Mouse (Mus musculus) hindlimb bud, embryonic 11.5 days (tissue): Measurements from ENCODE around the gene Adgrg3.

Experiments
- DNase-seq: peaks from one replicate; pipeline ENCODE4 v3.0.0-alpha.2; 2012; ENCODE audit warnings: low read depth, low spot score; ENCODE audit errors: extremely low spot score

Gene Adgrg3

GRCm38 (mm10) chr8:94992534-94992933 is 25.0 kb upstream of the Adgrg3 start:
- no peak for DNase-seq

GRCm38 (mm10) chr8:94992996-94993724 is 24.3 kb upstream of the Adgrg3 start:
- no peak for DNase-seq

- peak; percentile 35 for DNase-seq
These were observed 23.5 kb upstream of the Adgrg3 start for GRCm38 (mm10) chr8:94994006-94994405.

DNA sequence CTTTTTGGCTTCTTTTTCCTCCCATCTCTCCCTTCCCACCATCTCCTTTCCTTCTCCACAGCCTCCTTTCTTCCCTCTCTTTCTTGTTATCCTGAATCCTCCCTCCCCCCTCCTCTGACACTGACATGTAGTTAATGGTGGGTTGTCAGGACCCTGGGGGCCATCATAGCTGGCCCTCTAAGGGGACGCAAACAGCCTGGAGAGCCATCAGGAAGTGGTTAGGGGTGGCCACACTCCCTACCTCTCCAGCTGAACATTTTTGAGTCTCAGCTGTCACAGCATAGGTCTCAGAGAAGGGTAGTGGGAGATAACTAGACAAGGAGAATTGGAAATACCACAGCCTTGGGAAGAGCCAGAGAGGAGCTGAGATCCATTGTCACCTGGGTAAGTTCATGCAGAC is 23.0 kb upstream of the Adgrg3 start:
- no peak for DNase-seq

DNA sequence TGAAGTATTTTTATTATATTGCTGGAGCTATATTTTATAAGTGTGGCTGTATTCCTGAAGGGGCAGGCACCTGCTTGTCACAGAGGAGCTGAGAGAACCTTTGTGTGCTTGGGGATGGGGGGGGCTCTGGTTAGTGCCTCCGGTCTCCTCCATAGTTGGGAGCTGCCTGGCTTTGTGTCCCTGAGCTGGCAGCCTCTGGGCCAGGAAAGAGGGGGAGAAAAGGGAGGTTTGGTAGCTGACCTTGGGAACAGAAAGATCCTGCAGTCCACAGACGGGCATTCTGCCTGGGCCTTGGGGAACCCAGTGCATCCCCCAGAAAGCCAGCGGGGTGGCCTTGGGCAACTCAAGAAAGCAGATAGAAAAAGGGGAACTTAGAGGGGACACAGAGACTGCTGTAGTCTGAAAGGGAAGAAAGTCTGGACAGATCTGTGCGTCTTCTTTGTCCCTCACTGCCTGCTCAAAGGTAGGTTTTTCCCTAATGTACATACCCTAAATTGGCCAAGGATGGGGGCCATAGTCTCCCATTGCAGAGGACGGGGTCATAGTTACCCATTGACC is 22.1 kb upstream of the Adgrg3 start:
- no peak for DNase-seq

DNA sequence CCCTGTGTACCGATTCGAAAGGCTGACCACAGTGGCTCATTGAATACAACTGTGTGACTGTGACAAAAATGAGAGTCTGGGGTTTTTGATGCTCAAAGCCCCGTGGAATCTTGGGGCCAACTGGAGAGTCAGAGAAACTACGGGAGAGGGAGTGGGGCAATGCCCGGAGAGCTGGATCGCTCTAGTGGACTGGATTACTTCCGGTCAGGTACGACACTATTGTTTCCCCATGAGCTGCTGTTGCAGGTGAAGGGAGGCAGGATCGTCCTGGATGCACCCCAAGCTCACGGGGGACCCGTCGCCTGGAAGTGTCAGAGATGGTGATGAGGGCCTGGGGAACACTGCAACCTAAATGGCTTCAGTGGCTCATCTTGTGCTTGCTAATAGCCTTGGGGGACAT is 21.5 kb upstream of the Adgrg3 start:
- no peak for DNase-seq

GRCm38 (mm10) chr8:94996899-94997856 is 20.3 kb upstream of the Adgrg3 start:
- no peak for DNase-seq

GRCm38 (mm10) chr8:94997857-94998243 is 19.6 kb upstream of the Adgrg3 start:
- no peak for DNase-seq

GRCm38 (mm10) chr8:94998431-94998830 is 19.1 kb upstream of the Adgrg3 start:
- DNase-seq = no peak

DNA sequence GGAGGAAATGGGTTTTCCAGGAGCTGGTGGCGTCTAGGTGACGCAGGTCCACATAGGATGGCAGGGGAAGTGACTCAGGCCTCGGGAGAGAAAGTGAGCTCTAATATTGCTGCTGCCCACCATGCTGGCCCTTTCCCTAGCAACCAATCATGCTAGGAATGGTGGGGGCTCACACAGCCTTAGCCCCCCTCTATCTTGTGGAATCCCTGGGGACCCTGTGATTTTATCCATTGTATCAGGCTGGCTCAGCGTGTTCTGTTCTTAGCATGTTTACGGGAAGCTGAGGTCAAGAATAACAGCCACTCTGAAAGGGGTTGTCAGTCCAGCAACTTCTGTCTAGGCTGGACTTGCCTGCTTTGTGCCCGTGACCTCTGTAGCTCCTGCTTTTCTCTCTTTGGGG is 18.5 kb upstream of the Adgrg3 start:
- no peak for DNase-seq

- no peak for DNase-seq
These were observed 17.5 kb upstream of the Adgrg3 start for GRCm38 (mm10) chr8:94999956-95000355.

GRCm38 (mm10) chr8:95000684-95001083 is 16.8 kb upstream of the Adgrg3 start:
- peak; percentile 50 for DNase-seq

DNA sequence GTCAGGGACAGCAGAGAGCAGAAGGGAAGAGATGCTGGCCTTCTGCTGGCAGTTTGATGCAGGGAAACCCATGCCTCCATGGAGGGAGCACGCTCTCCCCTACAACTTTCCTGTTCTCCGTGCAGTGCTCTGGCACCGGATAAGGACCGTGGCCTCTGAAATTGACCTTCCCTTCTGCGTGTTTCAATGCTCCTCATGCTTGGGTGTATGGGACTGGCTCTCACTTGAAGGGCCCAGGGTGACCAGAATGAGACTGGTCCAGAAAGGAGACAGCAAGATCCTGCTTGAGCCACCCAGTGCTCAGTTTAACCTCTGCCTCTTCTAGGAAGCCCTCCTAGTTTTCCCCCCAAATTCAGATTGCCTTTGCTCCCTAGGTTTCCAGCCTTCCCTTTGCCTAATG is 16.3 kb upstream of the Adgrg3 start:
- no peak for DNase-seq

GRCm38 (mm10) chr8:95001655-95002054 is 15.8 kb upstream of the Adgrg3 start:
- DNase-seq = peak; percentile 56

DNA sequence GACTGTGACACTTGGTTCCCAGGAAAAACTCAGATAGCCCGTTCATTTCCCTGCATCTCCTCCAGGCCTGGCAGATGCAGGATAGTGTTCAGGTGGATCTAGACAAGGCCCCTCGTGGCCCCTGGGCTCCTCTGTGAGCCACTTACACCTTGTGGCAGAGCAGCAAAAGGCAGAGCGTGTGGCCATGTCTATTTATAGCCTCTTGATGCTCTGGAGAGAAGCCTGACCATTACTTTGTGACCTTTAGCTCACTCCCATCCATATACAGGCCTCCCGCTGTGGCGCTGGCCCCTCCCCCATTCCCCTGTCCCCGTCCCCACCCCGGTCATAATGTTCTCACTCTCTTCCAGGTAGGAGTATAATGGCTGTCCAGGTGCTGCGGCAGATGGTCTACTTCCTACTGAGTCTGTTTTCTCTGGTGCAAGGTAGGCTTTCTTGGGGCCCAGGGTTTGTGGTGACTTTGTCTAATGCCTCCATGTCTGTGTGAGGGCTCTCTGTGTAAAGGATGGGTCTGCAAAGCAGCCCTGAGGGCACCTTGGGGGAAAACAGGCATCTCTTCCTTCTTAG is 15.3 kb upstream of the Adgrg3 start:
- no peak for DNase-seq

DNA sequence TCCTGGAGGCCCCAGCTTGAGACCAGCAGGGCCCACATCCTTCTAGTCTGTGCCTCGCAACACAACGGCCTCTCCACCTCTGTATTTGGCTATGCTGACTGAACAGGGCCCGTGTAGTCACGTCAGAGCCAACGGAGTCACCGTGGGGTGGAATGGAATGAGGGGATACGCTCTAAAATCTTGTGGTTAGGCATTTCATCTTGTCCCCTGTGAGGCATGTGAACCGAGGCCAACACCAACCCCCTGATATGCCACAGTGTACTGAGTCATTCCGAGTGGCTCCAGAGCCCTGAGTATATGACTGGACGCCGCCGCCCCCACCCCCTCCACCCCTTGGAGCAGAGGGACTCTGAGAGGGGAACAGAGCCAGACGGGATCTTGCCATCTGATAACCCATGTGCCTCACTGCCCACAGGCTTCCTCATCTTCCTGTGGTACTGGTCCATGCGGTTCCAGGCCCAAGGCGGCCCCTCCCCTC is 5.0 kb upstream of the Adgrg3 start:
- DNase-seq = no peak

DNA sequence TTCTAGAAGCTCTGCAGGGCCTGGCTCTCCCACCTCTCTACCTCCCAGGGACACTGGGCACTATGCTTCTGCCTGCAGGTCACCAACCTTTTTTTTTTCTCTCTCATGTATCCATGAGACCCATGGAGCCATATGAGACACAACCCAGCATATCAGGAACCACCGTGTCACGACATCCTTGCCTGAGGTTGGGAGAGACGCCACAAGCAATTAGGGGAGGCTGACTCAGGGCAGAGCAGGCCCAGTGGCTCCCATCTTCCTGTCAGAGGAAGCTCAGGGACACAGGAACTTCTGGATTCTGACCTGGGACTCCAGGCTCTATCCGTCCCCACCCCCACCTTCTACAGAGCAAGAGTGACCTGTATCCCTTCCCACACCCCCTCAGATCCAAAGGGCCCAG is 1.6 kb upstream of the Adgrg3 start:
- no peak for DNase-seq

- no peak for DNase-seq
These were observed 808 bp upstream of the Adgrg3 start for GRCm38 (mm10) chr8:95016684-95017083.

DNA sequence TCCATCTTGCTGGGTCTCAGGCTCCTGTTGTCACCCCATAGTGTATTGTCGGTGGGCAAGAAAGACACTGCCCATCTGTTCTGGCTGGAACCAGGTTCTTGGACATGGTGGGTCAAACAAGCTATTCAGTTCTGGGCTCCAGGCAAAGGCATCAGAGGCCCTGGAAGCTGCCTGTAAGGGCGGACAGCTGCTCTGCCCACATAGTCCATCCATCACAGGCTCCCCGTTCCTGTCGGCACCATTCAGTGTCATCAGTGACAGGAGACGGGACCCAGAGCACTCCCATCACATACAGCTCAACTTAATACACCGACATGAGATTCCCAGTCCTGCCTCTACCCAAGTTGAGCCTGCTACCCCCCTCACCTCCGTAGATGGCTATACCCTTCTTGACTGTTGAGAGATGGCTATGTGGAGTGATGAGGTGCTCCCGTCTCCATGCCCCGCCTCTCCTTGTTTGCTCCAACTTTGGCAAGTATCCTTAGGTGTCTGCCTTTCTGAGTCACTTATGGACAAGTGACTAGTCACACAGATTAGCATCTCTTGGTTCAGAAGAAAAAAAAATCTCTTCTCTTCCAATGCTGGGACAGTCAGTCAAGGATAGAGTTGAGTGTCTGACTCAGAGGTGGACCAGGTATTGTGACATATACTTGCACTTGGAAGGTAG is 610 bp downstream of the Adgrg3 start:
- DNase-seq = no peak

DNA sequence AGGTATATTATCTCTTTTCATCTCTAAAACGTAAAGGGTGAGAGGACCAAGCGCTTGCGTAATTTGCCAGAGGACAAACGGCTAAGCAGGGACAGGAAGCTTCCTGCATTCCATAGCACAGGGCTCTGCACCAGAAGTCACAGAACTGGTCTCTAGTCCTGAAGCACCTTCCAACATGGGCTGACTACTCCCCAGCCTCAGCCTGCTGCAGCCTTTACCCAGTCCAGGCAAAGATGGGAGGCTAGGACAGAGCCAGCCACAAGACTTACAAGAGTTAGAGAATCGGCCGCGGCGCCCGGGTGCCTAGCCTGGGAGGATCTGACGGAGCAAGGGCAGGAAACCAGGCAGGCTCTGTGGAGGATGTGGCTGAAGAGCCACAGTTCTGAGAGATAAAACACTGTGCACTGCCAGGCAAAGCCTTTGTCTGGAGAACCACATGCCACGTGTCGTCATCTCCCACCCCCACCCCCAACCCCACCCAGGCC is 2.8 kb downstream of the Adgrg3 start:
- DNase-seq = no peak

- no peak for DNase-seq
These were observed 3.3 kb downstream of the Adgrg3 start for GRCm38 (mm10) chr8:95020821-95021220.
